Mouse (Mus musculus): ENCODE measurements around the gene Psmd4. TPM values are rescaled to one million over a fixed set of nuclear protein-coding genes. Genes with fewer than 3 reads are reported as not detected.
A peak's percentile ranks its signal among the peaks of the same experiment; 100 is the strongest.
"Not testable (repeated sequence)": the region's sequence is repeated elsewhere in the genome, so short reads cannot be mapped to it uniquely, and the experiment has no call there.

Psmd4 gene
- polyA plus RNA-seq, 1 experiment = 127 TPM

GRCm38 (mm10) chr3:95053701-95054100 lies 11.3 kb upstream of the Psmd4 start:
- WGBS = 40% methylated on average over 3 of the region's 3 CpGs
- TF ChIP-seq CTCF (IDR thresholded peaks at IDR 0.05; ENCODE audit: insufficient read depth, low read length) = peak; percentile 67
- TF ChIP-seq POLR2A (IDR thresholded peaks at IDR 0.05; ENCODE audit: borderline replicate concordance, extremely low read depth, low read depth, low read length) = no peak
- H3K4me3 ChIP-seq (replicated peaks; ENCODE audit: extremely low read depth, low read depth, low read length) = no peak overlapping the region
- H3K4me1 ChIP-seq (ENCODE audit: control insufficient read depth, insufficient read depth, low read length) = no peaks in the 10 kb centered on the region
- DNase-seq = no peak

- DNase-seq = no peak
Measured at GRCm38 (mm10) chr3:95052959-95053358, 10.5 kb upstream of the Psmd4 start.

GRCm38 (mm10) chr3:95047914-95048313 lies 5.5 kb upstream of the Psmd4 start:
- no peak overlapping the region for H3K4me3 ChIP-seq (replicated peaks; ENCODE audit: extremely low read depth, low read depth, low read length)
- peaks cover under 1% of the 10 kb centered on the region for H3K4me1 ChIP-seq (ENCODE audit: control insufficient read depth, insufficient read depth, low read length)
- TF ChIP-seq CTCF (IDR thresholded peaks at IDR 0.05; ENCODE audit: insufficient read depth, low read length) = no peak
- TF ChIP-seq POLR2A (IDR thresholded peaks at IDR 0.05; ENCODE audit: borderline replicate concordance, extremely low read depth, low read depth, low read length) = no peak
- no peak for DNase-seq
- 59% methylated on average over 3 of the region's 3 CpGs for WGBS

More at GRCm38 (mm10) chr3:95052959-95053358, 10.5 kb upstream of the Psmd4 start:
- Histone ChIP-seq H3K4me3 (replicated peaks; ENCODE audit: extremely low read depth, low read depth, low read length) (no peak overlapping the region), H3K4me1 (ENCODE audit: control insufficient read depth, insufficient read depth, low read length) (no peaks in the 10 kb centered on the region)
- TF ChIP-seq POLR2A (IDR thresholded peaks at IDR 0.05; ENCODE audit: borderline replicate concordance, extremely low read depth, low read depth, low read length) (no peak), CTCF (IDR thresholded peaks at IDR 0.05; ENCODE audit: insufficient read depth, low read length) (no peak)
- 36% methylated on average over 1 of the region's 1 CpGs for WGBS

GRCm38 (mm10) chr3:95046462-95047057 lies 4.1 kb upstream of the Psmd4 start:
- TF ChIP-seq POLR2A (IDR thresholded peaks at IDR 0.05; ENCODE audit: borderline replicate concordance, extremely low read depth, low read depth, low read length) (no peak), CTCF (IDR thresholded peaks at IDR 0.05; ENCODE audit: insufficient read depth, low read length) (no peak)
- 79% methylated on average over 11 of the region's 11 CpGs for WGBS
- Histone ChIP-seq H3K4me1 (ENCODE audit: control insufficient read depth, insufficient read depth, low read length) (peaks cover 3% of the 10 kb centered on the region), H3K4me3 (replicated peaks; ENCODE audit: extremely low read depth, low read depth, low read length) (no peak overlapping the region)
- no peak for DNase-seq

- peaks cover 3% of the 10 kb centered on the region for H3K4me1 ChIP-seq (ENCODE audit: control insufficient read depth, insufficient read depth, low read length)
- 56% methylated on average over 6 of the region's 6 CpGs for WGBS
- TF ChIP-seq POLR2A (IDR thresholded peaks at IDR 0.05; ENCODE audit: borderline replicate concordance, extremely low read depth, low read depth, low read length) (no peak), CTCF (IDR thresholded peaks at IDR 0.05; ENCODE audit: insufficient read depth, low read length) (no peak)
- no peak overlapping the region for H3K4me3 ChIP-seq (replicated peaks; ENCODE audit: extremely low read depth, low read depth, low read length)
- no peak for DNase-seq
Measured at GRCm38 (mm10) chr3:95043251-95043650, 837 bp upstream of the Psmd4 start.

- Histone ChIP-seq H3K4me3 (replicated peaks; ENCODE audit: extremely low read depth, low read depth, low read length) (peak overlapping the region; percentile 68), H3K4me1 (ENCODE audit: control insufficient read depth, insufficient read depth, low read length) (peaks cover 3% of the 10 kb centered on the region)
- no peak for DNase-seq
- TF ChIP-seq POLR2A (IDR thresholded peaks at IDR 0.05; ENCODE audit: borderline replicate concordance, extremely low read depth, low read depth, low read length) = no peak
- no peak for TF ChIP-seq CTCF (IDR thresholded peaks at IDR 0.05; ENCODE audit: insufficient read depth, low read length)
- 6% methylated on average over 7 of the region's 7 CpGs for WGBS
Measured at GRCm38 (mm10) chr3:95042838-95043229, 420 bp upstream of the Psmd4 start.

- H3K4me1 ChIP-seq (ENCODE audit: control insufficient read depth, insufficient read depth, low read length) = peaks cover 3% of the 10 kb centered on the region
- H3K4me3 ChIP-seq (replicated peaks; ENCODE audit: extremely low read depth, low read depth, low read length) = peak overlapping the region; percentile 88
Measured at GRCm38 (mm10) chr3:95041625-95042024, 789 bp downstream of the Psmd4 start.

GRCm38 (mm10) chr3:95029953-95030352 lies 12.5 kb downstream of the Psmd4 start:
- Histone ChIP-seq H3K4me3 (replicated peaks; ENCODE audit: extremely low read depth, low read depth, low read length) (no peak overlapping the region), H3K4me1 (ENCODE audit: control insufficient read depth, insufficient read depth, low read length) (peaks cover 6% of the 10 kb centered on the region; the same call in 1 of the 2 replicates)
- TF ChIP-seq POLR2A (IDR thresholded peaks at IDR 0.05; ENCODE audit: borderline replicate concordance, extremely low read depth, low read depth, low read length) (no peak), CTCF (IDR thresholded peaks at IDR 0.05; ENCODE audit: insufficient read depth, low read length) (no peak)
- no peak for DNase-seq
- 54% methylated on average over 3 of the region's 3 CpGs for WGBS

More at GRCm38 (mm10) chr3:95041625-95042024, 789 bp downstream of the Psmd4 start:
- 13% methylated on average over 3 of the region's 3 CpGs for WGBS
- TF ChIP-seq POLR2A (IDR thresholded peaks at IDR 0.05; ENCODE audit: borderline replicate concordance, extremely low read depth, low read depth, low read length) = no peak
- TF ChIP-seq CTCF (IDR thresholded peaks at IDR 0.05; ENCODE audit: insufficient read depth, low read length) = no peak
- DNase-seq = no peak

GRCm38 (mm10) chr3:95029291-95029827 lies 13.1 kb downstream of the Psmd4 start:
- not testable (repeated sequence) for DNase-seq; H3K4me3 ChIP-seq (replicated peaks; ENCODE audit: extremely low read depth, low read depth, low read length); H3K4me1 ChIP-seq (ENCODE audit: control insufficient read depth, insufficient read depth, low read length)
- 69% methylated on average over 3 of the region's 3 CpGs for WGBS

GRCm38 (mm10) chr3:95028603-95029002 lies 13.8 kb downstream of the Psmd4 start:
- no peak for DNase-seq
- Histone ChIP-seq H3K4me1 (ENCODE audit: control insufficient read depth, insufficient read depth, low read length) (peaks cover 8% of the 10 kb centered on the region), H3K4me3 (replicated peaks; ENCODE audit: extremely low read depth, low read depth, low read length) (no peak overlapping the region)
- WGBS = 52% methylated on average over 3 of the region's 3 CpGs
- TF ChIP-seq CTCF (IDR thresholded peaks at IDR 0.05; ENCODE audit: insufficient read depth, low read length) (no peak), POLR2A (IDR thresholded peaks at IDR 0.05; ENCODE audit: borderline replicate concordance, extremely low read depth, low read depth, low read length) (no peak)
